Mouse (Mus musculus) layer of hippocampus, postnatal 14 days (tissue): ENCODE results near the gene Gm10837. TPM values are rescaled to one million over a fixed set of nuclear protein-coding genes. Genes with fewer than 3 reads are reported as not detected.
A peak's percentile ranks its signal among the peaks of the same experiment; 100 is the strongest.

ENCODE experiments used
- DNase-seq, 2 experiments: peaks; one replicate each; pipeline ENCODE4 v3.0.0; 2021 to 2022; ENCODE audit warnings: low spot score in 2 of 2, mixed read lengths in 1 of 2
- total RNA-seq, 2 experiments: library from RNA; stranded (reverse); gene quantifications; 2 replicates each; pipeline ENCODE4 v1.2.3; 2021

The Gm10837 gene
- total RNA-seq, 2 experiments from 2014 or later, result 0.24 TPM; not detected in 1

DNA sequence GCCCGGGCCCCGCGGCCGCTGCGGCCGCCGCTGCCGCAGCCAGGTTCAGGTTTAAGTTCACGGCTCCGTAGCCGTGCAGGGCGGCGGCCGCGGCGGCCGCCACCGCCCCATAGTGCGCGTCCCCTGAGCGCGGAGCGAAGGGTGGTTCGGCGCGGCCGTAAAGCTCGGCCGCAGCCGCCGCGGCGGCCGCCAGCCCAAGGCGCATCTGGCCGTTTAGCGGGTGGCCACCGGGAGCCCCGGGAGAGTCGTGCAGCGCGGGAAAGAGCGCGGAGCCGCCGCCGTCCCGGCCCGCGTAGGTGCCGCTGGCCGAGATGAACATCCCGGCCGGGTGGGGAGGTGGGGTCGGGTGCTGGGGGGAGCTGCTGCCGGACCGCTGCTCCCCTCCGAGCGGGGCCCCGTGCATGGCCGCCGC, 26.0 kb upstream of the Gm10837 start:
- DNase-seq, result no peak

GRCm38 (mm10) chr14:122464763-122465741, 25.3 kb upstream of the Gm10837 start, which contains the start of gene Zic5:
TSS of gene Zic5 (minus strand) at chr14:122465677.
- peak; percentile 60 to 78 for DNase-seq

DNA sequence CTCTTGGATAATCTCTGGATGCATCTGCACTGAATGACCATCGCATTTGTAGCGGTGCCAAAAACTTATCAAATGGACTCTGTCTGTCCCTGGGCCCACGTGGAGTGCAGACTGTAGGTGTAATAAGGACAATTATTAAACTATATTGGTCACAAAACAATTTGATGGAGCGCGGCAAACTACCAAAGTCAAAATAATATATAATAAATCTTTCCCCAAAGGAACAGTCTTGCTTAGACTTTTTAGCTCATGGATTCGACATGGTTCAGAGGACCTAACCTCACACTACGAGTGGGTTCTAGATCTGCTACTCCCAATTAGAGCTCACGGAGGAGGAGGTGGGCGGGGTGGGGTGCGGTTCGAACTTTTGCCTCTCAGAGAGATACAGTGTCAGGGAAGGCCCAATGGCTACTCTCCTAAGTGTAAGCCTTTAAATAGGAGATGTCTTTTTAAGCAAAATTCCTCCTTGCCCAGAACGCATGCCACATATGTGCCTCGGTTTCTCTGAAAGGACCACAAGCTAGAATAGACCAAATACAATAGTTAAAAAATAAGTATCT, 24.4 kb upstream of the Gm10837 start:
- DNase-seq, result no peak

DNA sequence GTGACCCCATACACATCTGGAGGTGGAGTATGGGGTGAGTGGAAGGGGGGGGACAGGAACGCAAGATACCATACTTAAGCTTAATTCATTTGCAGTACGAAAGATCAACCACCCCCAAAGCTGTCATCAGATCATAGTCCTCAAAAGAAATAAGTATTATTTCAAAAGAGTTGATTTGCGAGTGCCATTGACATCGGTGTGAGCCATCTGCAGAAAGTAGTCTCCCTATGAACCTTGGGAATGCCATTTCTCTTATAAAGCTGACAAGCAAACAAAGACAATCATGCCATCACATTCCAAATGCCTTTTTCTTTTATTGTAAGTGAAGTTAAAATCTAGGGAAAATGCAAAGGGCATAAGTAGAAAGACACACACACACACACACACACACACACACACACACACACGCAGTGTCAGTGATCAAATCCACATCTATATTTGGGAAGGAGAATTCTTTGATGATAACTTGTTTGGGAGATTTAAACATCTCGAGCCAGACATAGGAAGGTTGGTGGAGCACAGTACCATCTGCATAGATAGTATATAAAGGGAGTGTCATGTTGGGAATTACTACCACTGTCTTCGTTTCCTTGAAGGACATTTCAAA, 23.5 kb upstream of the Gm10837 start:
- no peak for DNase-seq

- no peak for DNase-seq
Measured at GRCm38 (mm10) chr14:122467926-122468841, 22.2 kb upstream of the Gm10837 start.

DNA sequence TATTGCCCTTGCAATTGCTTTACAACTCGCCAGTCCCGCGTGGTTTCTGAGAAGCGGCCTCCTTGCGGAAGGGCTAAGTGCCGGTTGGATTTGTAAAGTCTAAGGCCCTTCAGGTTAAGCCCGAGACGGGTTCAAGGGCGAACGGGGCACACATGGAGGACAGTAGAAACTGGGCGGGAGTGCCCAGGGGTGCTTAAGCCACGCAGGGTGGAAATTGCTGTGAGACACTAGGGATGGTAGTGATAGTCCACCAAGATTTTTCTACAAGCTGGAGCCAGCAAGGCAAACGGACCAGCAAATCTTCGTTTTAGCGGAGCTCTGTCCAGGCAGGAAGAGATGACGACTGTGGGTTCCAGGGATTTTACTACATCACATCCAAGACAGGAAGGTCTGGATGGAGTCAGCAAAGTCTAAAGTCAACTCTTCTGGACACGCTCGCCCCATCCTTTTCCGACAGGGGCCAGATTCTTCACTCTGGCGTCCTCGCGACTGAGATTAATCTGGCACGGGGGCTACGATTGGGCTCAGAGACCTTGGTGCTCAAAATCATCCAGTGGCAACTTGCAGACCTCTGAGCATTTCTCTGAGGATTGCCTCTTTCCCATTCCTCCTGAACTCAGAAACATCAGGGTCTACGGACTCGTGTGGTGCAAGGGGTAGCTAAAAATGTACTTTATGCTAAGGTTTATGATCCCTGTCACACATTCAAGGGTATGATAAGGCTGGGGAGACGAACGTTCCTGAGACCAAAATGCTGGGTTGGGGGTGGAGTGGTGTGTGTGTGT, 21.2 kb upstream of the Gm10837 start:
- DNase-seq, result no peak

DNA sequence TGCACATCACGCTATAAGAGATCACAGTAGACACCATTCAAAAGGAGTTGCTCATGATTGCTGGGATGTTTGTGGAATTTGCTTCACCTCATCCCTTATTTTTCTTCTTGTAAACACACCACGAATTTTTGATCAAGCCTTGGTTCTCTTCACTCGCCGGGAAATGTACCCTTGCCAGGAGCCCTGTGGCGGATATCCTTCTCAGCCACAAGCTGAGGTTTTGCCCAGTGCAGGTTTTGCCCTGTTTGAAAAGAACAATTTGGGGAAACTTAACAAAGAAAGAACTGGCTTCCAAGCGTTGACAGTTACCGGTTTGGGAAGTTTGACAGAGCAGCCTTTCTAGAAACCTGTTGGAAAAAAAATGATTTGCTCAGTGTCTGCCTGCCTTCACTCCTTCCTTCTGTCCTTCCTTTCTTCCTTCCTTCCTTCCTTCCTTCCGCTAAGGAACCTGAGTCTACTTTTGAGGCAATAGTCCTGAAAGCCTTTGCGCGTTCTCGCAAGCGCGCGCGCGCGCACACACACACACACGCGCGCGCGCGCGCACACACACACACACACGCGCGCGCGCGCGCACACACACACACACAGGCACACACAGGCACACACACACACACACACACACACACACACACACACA, 18.8 kb upstream of the Gm10837 start:
- DNase-seq, result peak in 1 of 2 experiments; percentile 4

GRCm38 (mm10) chr14:122472161-122472560, 18.2 kb upstream of the Gm10837 start:
- peak in 1 of 2 experiments; percentile 7 for DNase-seq

- peak in 1 of 2 experiments; percentile 8 for DNase-seq
Measured at GRCm38 (mm10) chr14:122472647-122473046, 17.7 kb upstream of the Gm10837 start.

DNA sequence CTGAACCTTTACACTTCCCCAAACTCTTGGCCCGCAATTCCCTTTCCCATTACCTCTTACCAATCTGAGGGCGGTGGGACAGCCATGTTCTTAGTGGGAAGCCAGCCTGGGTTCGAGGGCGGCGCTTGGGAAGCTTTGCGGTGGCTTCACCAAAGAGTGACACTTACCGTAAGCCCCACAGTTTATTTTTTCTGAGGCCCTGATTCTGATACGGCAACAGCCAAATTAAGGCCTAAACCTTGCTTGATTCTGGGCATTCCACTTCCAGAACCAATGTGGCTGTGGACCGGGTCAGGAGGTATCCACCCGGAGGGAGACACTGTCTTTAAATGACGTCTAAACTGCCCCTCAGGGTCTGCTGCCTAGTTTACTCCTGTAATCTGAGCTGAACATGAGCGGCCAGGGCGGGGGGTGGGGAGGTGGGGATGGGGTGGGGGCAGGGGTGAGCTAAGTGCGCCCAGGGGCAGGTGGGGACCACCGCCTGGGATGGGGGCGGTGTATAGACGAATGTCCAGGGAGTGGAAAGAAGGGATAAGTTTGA, 17.1 kb upstream of the Gm10837 start:
- DNase-seq, result peak in 1 of 2 experiments; percentile 15

DNA sequence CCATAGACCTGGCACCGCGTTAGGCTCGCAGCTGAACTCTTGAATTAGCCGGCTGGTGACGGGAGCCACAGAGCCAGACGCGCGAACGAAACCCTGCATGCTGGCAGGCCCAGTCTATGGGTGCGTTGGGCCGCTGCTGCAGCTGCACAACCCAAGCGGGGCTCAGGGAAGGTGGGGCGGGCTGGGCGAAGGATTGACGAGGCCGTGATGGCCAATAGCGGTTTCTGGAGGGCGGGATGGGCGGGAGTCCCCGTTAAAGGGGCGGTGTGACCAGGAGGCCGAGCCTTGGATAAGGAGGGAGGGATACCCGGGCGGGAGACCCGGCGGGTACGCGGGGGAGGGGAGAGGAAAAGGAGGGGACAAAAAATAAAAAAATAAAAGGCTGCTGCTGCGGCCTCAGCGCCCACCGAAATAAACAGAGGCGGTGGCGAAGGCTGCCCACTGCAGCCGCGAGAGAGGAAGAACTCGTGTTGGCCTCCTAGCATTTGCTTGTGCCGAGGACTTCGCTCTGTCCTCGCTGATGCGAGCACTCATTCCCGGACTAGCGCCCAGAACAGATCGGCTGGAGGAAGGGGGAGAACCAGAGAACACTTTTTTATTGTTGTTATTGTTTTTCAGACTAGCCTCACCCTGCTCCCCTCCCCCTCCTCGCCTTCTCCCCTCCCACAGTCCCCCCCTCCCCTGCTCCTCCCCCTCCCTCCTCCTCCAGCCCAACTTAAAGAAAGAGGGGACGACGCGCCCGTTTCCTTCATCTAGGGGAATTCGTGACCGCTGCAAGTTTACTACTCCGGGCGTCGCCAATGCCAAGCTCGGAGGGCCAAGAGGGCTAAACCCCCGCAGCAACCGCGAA, 16.1 kb upstream of the Gm10837 start:
- DNase-seq, result peak; percentile 53 to 75

DNA sequence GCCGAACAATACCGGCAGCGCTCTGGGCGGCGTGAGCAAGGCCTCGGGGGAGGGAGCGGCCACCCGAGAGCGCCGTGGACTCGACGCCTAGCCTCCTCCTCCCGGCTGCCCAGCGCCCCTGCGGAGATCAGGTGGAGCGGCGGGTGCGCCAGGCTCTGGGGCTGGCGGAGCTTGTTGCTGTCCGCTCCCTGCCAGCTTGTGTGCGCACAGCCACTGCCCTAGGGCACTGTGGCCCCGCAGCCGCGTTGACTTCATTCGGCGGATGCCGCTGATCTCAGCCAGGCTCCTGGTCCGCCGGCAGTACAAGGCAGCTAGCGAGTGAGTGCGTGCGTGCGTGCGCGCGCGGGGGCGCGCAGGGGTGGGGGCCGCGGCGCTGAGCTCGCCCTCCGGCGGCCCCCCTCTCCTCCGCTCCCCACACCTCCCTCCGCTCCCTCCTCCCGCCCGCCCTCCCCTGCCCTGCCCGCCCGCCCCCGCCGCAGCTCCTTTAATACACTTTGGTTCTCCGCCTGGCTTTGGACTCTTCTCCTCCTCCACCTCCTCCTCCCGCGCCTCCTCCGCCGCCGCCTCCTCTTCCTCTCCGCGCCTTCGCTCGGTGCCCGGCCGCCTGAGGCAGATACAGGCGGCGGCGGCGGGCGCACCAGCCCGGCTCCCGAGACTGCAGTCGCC, 15.4 kb upstream of the Gm10837 start, which contains the start of gene Zic2:
Zic2 (plus strand) TSS at position 545 of the 666 bp plus-strand sequence.
- peak in 1 of 2 experiments; percentile 70 for DNase-seq

DNA sequence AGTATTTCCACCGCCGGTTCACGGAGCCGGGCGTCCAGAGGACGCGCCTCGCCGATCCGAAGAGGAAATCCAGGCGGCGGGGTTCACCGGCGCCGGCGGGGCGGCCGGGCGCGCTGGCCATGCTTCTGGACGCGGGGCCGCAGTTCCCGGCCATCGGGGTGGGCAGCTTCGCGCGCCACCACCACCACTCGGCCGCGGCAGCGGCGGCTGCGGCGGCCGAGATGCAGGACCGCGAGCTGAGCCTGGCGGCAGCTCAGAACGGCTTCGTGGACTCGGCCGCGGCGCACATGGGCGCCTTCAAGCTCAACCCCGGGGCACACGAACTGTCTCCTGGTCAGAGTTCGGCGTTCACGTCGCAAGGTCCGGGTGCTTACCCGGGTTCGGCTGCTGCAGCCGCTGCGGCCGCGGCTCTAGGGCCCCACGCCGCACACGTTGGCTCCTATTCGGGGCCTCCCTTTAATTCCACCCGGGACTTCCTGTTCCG, 14.8 kb upstream of the Gm10837 start:
- peak in 1 of 2 experiments; percentile 5 for DNase-seq

DNA sequence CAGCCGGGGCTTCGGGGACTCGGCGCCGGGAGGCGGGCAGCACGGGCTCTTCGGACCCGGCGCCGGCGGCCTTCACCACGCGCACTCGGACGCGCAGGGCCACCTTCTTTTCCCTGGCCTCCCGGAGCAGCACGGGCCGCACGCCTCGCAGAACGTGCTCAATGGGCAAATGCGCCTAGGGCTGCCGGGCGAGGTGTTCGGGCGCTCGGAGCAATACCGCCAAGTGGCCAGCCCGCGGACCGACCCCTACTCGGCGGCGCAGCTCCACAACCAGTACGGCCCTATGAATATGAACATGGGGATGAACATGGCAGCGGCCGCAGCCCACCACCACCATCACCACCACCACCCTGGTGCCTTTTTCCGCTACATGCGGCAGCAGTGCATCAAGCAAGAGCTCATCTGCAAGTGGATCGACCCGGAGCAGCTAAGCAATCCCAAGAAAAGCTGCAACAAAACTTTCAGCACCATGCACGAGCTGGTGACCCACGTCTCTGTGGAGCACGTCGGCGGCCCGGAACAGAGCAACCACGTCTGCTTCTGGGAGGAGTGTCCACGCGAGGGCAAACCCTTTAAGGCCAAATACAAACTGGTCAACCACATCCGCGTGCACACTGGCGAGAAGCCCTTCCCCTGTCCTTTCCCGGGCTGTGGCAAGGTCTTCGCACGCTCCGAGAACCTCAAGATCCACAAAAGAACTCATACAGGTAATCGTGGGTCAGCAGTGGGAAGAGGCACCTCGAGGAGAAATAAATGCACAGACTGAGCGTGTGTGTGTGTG, 14.2 kb upstream of the Gm10837 start:
- DNase-seq, result peak in 1 of 2 experiments; percentile 24

- DNase-seq, result no peak
Measured at GRCm38 (mm10) chr14:122476822-122477215, 13.6 kb upstream of the Gm10837 start.

GRCm38 (mm10) chr14:122477261-122477671, 13.1 kb upstream of the Gm10837 start:
- DNase-seq, result peak in 1 of 2 experiments; percentile 18
